Mouse (Mus musculus) embryonic facial prominence, embryonic 11.5 days (tissue): ENCODE measurements around the gene Prrt2. TPM values are rescaled to one million over a fixed set of nuclear protein-coding genes. Genes with fewer than 3 reads are reported as not detected.

Source experiments
- ATAC-seq: fragments of 200-750 bp; cut with Nextera tagmentation; replicated peaks from 2 replicates; pipeline ENCODE4 v1.8.0; 2017; ENCODE audit warnings: low read depth; ENCODE audit not compliant: insufficient number of reproducible peaks, low FRiP score, low TSS enrichment
- DNase-seq: peaks from one replicate; pipeline ENCODE4 v3.0.0-alpha.2; 2015; ENCODE audit warnings: low spot score
- H3K27ac ChIP-seq: fragments of 300-500 bp; sonication (generic); replicated peaks from 2 replicates; pipeline ENCODE4 v1.5.1; 2014; ENCODE audit warnings: mild to moderate bottlenecking, low read depth, low read length, control low read depth
- H3K27me3 ChIP-seq: fragments of 300-500 bp; sonication (generic); 2 replicates; pipeline ENCODE4 v1.6.1; 2014; ENCODE audit warnings: mild to moderate bottlenecking, low read length, moderate library complexity, mixed read lengths; ENCODE audit not compliant: control insufficient read depth, insufficient read depth
- H3K36me3 ChIP-seq: fragments of 300-500 bp; sonication (generic); replicated peaks from 2 replicates; pipeline ENCODE4 v1.6.1; 2014; ENCODE audit warnings: low read depth, mild to moderate bottlenecking, low read length, moderate library complexity, mixed read lengths; ENCODE audit not compliant: control insufficient read depth, insufficient read depth
- H3K4me1 ChIP-seq: fragments of 300-500 bp; sonication (generic); 2 replicates; pipeline ENCODE4 v1.6.1; 2014; ENCODE audit warnings: low read length, mixed read lengths; ENCODE audit not compliant: control insufficient read depth, insufficient read depth
- H3K4me2 ChIP-seq: fragments of 300-500 bp; sonication (generic); 2 replicates; pipeline ENCODE4 v1.6.1; 2014; ENCODE audit warnings: low read depth, mild to moderate bottlenecking, control low read depth, low read length, moderate library complexity
- H3K4me3 ChIP-seq: fragments of 300-500 bp; sonication (generic); 2 replicates; pipeline ENCODE4 v1.5.1; 2014; ENCODE audit warnings: low read depth, low read length, control low read depth
- H3K9ac ChIP-seq: fragments of 300-500 bp; sonication (generic); replicated peaks from 2 replicates; pipeline ENCODE4 v1.6.1; 2014; ENCODE audit warnings: mild to moderate bottlenecking, control low read depth, low read length
- H3K9me3 ChIP-seq: fragments of 300-500 bp; sonication (generic); replicated peaks from 2 replicates; pipeline ENCODE4 v1.6.1; 2016; ENCODE audit warnings: mild to moderate bottlenecking, low read length, inconsistent platforms, mixed read lengths; ENCODE audit not compliant: control insufficient read depth
- WGBS: fragments of 180-500 bp; shearing (Covaris S2); extraction: QIAGEN DNeasy Blood & Tissue Kit; methylation state at CpG from one replicate; pipeline ENCODE4 v1.1.7; 2014; 5-methylcytosine and 5-hydroxymethylcytosine counted together
- polyA plus RNA-seq: library from polyadenylated mRNA; unstranded; fragments of >200 nt; fragmentation: Nextera tagmentation; extraction: Ambion mirVana; gene quantifications from 2 replicates; pipeline ENCODE4 v1.2.1, GENCODE M21; 2014

The Prrt2 gene
- polyA plus RNA-seq, 1 experiment from 2014 or later, result 7.6 TPM

DNA sequence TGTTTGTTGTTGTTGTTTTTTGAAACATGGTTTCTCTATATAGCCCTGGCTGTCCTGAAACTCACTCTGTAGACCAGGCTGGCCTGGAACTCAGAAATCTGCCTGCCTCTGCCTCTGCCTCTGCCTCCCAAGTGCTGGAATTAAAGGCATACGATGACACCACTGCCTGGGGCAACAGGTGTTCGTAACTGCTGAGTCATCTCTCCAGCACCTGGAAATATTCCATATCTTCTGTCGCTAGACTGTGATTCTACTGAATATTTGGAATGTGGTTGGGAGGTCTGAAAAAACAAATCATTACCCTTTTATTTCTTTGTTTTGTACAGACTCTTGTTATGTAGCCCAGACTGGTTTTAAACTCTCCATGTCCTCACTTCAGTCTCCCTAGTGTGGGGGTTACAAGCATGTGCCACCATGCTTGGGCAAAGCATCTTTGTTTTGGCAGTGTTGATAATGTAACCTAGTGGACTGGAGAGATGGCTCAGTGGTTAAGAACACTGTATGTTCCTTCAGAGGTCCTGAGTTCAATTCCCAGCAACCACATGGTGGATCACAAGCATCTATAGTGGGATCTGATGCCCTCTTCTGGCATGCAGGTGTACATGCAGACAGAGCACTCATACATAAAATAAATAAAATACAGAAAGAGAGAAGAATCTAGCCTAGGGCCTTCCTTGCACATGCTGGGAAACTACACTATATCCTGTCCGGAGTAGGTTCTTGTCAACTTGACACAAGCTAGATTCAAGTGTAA lies 16.7 kb downstream of the Prrt2 start:
- H3K4me3 ChIP-seq, result no peak overlapping the region
- no peak for DNase-seq
- H3K9ac ChIP-seq, result no peak overlapping the region
- no peaks in the 10 kb centered on the region for H3K27me3 ChIP-seq
- H3K4me2 ChIP-seq, result no peak overlapping the region
- no peaks in the 10 kb centered on the region for H3K9me3 ChIP-seq
- H3K36me3 ChIP-seq, result no peaks in the 10 kb centered on the region
- H3K4me1 ChIP-seq, result no peaks in the 10 kb centered on the region
- WGBS, result 86% methylated on average over 4 of the region's 4 CpGs
- ATAC-seq, result no peak
- no peak overlapping the region for H3K27ac ChIP-seq

- Histone ChIP-seq H3K36me3 (no peaks in the 10 kb centered on the region), H3K27me3 (no peaks in the 10 kb centered on the region), H3K4me1 (no peaks in the 10 kb centered on the region), H3K4me3 (no peak overlapping the region), H3K9me3 (no peaks in the 10 kb centered on the region), H3K4me2 (no peak overlapping the region), H3K27ac (no peak overlapping the region), H3K9ac (no peak overlapping the region)
- 88% methylated on average over 5 of the region's 5 CpGs for WGBS
- DNase-seq (no peak), ATAC-seq (no peak)
Measured at GRCm38 (mm10) chr7:127003620-127004019, 17.4 kb downstream of the Prrt2 start.

DNA sequence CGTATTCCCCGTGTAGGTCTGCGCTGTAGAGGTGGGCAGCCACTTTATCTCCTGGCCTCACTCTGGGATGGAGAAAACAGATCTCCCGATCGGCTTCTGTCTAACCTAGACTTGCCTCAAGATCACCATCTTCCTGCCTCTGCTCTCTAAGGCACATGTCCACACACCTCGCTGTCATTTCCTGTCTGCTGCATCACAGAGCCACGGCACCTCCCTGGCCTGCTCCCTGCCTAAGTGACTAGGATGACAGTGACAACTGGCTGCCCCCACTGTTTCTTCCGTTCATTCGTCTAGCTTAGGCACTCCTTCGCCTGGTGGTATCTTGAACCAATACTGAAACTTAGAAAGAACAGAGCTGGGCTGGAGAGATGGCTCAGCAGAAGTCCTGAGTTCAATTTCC lies 21.4 kb downstream of the Prrt2 start:
- Histone ChIP-seq H3K9ac (no peak overlapping the region), H3K4me1 (no peaks in the 10 kb centered on the region), H3K27me3 (no peaks in the 10 kb centered on the region), H3K4me3 (no peak overlapping the region), H3K9me3 (no peaks in the 10 kb centered on the region), H3K36me3 (no peaks in the 10 kb centered on the region), H3K27ac (no peak overlapping the region), H3K4me2 (no peak overlapping the region)
- ATAC-seq (no peak), DNase-seq (no peak)
- WGBS, result 72% methylated on average over 10 of the region's 10 CpGs

GRCm38 (mm10) chr7:126996449-126996848 lies 24.6 kb downstream of the Prrt2 start:
- Histone ChIP-seq H3K9me3 (no peaks in the 10 kb centered on the region), H3K9ac (no peak overlapping the region), H3K27me3 (no peaks in the 10 kb centered on the region), H3K4me1 (no peaks in the 10 kb centered on the region), H3K4me2 (no peak overlapping the region), H3K27ac (no peak overlapping the region), H3K36me3 (no peaks in the 10 kb centered on the region), H3K4me3 (no peak overlapping the region)
- DNase-seq, result no peak
- ATAC-seq, result no peak
- WGBS, result 78% methylated on average over 4 of the region's 4 CpGs

DNA sequence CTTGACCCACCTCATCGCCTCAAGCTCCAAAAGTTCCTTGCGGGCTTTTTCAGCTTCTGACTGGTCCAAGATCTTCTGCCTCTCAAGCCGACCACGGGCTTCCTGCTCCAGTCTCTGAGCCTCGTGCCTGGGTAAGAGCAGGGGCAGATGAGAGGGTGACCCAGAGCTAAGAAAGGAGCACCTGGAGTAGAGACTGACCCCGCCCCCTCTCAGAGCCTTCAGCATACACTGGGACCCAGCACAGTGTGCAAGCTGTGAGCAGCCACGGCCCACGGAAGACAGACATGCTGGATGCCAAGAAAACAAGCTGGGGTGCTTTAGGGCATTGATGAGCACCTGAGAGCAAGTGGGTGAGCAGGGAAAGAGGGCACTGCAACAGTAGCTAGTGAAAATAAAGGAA lies 32.2 kb downstream of the Prrt2 start:
- ATAC-seq (no peak), DNase-seq (no peak)
- WGBS, result 72% methylated on average over 8 of the region's 8 CpGs
- no peak overlapping the region for H3K4me3 ChIP-seq
- no peak overlapping the region for H3K4me2 ChIP-seq
- no peak overlapping the region for H3K27ac ChIP-seq
- no peaks in the 10 kb centered on the region for H3K4me1 ChIP-seq
- H3K9me3 ChIP-seq, result no peaks in the 10 kb centered on the region
- H3K27me3 ChIP-seq, result no peaks in the 10 kb centered on the region
- H3K36me3 ChIP-seq, result no peaks in the 10 kb centered on the region
- 0 out of 2 replicates have a peak overlapping the region, but pooled peaks have one; percentile 6 for H3K9ac ChIP-seq

DNA sequence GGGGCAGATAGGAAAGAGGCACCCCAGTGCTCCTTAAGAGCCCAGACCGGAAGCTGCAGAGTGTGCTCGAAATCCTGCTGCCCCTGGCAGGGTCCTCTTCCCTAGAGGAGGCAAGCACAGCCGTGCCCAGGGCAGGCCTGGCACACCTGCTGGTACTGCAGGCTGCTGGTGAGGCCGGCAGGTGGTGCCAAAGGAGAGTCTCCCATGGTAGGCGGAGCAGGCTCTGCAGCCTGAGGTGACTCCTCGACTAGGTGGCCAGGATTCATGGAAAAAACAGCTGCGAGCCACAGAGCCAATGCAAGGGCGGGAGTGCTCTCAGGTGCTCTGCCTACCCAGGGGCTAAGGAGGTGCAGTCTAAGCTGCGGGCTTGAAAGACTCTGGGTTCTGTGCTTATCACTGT lies 34.7 kb downstream of the Prrt2 start:
- no peaks in the 10 kb centered on the region for H3K27me3 ChIP-seq
- H3K27ac ChIP-seq, result no peak overlapping the region
- no peak overlapping the region for H3K4me3 ChIP-seq
- H3K4me2 ChIP-seq, result no peak overlapping the region
- H3K36me3 ChIP-seq, result no peaks in the 10 kb centered on the region
- no peak overlapping the region for H3K9ac ChIP-seq
- 41% methylated on average over 9 of the region's 9 CpGs for WGBS
- H3K9me3 ChIP-seq, result no peaks in the 10 kb centered on the region
- no peaks in the 10 kb centered on the region for H3K4me1 ChIP-seq
- peak; percentile 16 for DNase-seq
- no peak for ATAC-seq

GRCm38 (mm10) chr7:126984667-126985444 lies 36.2 kb downstream of the Prrt2 start:
- ATAC-seq (no peak), DNase-seq (no peak)
- Histone ChIP-seq H3K4me2 (no peak overlapping the region), H3K9me3 (no peaks in the 10 kb centered on the region), H3K4me1 (no peaks in the 10 kb centered on the region), H3K27ac (no peak overlapping the region), H3K27me3 (no peaks in the 10 kb centered on the region), H3K4me3 (no peak overlapping the region), H3K36me3 (no peaks in the 10 kb centered on the region), H3K9ac (no peak overlapping the region)
- WGBS, result 60% methylated on average over 10 of the region's 10 CpGs

GRCm38 (mm10) chr7:126983113-126983512 lies 37.9 kb downstream of the Prrt2 start:
- Histone ChIP-seq H3K4me2 (no peak overlapping the region), H3K4me3 (no peak overlapping the region), H3K4me1 (no peaks in the 10 kb centered on the region), H3K9ac (no peak overlapping the region), H3K27me3 (no peaks in the 10 kb centered on the region), H3K9me3 (no peaks in the 10 kb centered on the region), H3K36me3 (peaks cover 5% of the 10 kb centered on the region), H3K27ac (no peak overlapping the region)
- no peak for DNase-seq
- no peak for ATAC-seq
- 84% methylated on average over 7 of the region's 7 CpGs for WGBS
